Mouse (Mus musculus) cerebellum, postnatal 4 days (tissue): ENCODE data around the gene Olfr1393.

Experiments
- DNase-seq, 2 experiments: peaks; one replicate each; pipeline ENCODE4 v3.0.0; 2022; ENCODE audit warnings: low spot score in 2 of 2, mixed read lengths in 1 of 2

Gene Olfr1393

GRCm38 (mm10) chr11:49278222-49278621 lies at the start of gene Olfr1393:
TSS of gene Olfr1393 (plus strand) at chr11:49278304.
- DNase-seq, result no peak

GRCm38 (mm10) chr11:49232781-49233180 lies 45.3 kb upstream of the Olfr1393 start:
- DNase-seq, result no peak

GRCm38 (mm10) chr11:49235459-49236207 lies 42.5 kb upstream of the Olfr1393 start:
- DNase-seq, result no peak

GRCm38 (mm10) chr11:49236891-49237290 lies 41.2 kb upstream of the Olfr1393 start:
- no peak for DNase-seq

GRCm38 (mm10) chr11:49237532-49237931 lies 40.6 kb upstream of the Olfr1393 start:
- no peak for DNase-seq

GRCm38 (mm10) chr11:49240310-49240709 lies 37.8 kb upstream of the Olfr1393 start:
- no peak for DNase-seq

GRCm38 (mm10) chr11:49240874-49241273 lies 37.2 kb upstream of the Olfr1393 start:
- no peak for DNase-seq

GRCm38 (mm10) chr11:49241471-49241870 lies 36.6 kb upstream of the Olfr1393 start:
- DNase-seq, result no peak

GRCm38 (mm10) chr11:49242944-49243626 lies 35.0 kb upstream of the Olfr1393 start:
- DNase-seq, result no peak

GRCm38 (mm10) chr11:49243727-49244594 lies 34.1 kb upstream of the Olfr1393 start, which contains the start of gene Mgat1:
TSS of gene Mgat1 (plus strand) at chr11:49244191.
- DNase-seq, result peak; percentile 80 to 89

- no peak for DNase-seq
These were observed 33.5 kb upstream of the Olfr1393 start for GRCm38 (mm10) chr11:49244595-49244930.

GRCm38 (mm10) chr11:49245176-49245575 lies 32.9 kb upstream of the Olfr1393 start:
- no peak for DNase-seq

- DNase-seq, result no peak
These were observed 32.3 kb upstream of the Olfr1393 start for GRCm38 (mm10) chr11:49245634-49246415.

- DNase-seq, result no peak
These were observed 31.6 kb upstream of the Olfr1393 start for GRCm38 (mm10) chr11:49246523-49246922.

- no peak for DNase-seq
These were observed 30.8 kb upstream of the Olfr1393 start for GRCm38 (mm10) chr11:49247255-49247654.

GRCm38 (mm10) chr11:49248226-49248973 lies 29.7 kb upstream of the Olfr1393 start:
- no peak for DNase-seq

- no peak for DNase-seq
These were observed 29.0 kb upstream of the Olfr1393 start for GRCm38 (mm10) chr11:49248974-49249700.

- no peak for DNase-seq
These were observed 28.2 kb upstream of the Olfr1393 start for GRCm38 (mm10) chr11:49249811-49250421.
